Comparison of ENCODE assay signal across 13 mouse cellular contexts in the genomic region with DNA sequence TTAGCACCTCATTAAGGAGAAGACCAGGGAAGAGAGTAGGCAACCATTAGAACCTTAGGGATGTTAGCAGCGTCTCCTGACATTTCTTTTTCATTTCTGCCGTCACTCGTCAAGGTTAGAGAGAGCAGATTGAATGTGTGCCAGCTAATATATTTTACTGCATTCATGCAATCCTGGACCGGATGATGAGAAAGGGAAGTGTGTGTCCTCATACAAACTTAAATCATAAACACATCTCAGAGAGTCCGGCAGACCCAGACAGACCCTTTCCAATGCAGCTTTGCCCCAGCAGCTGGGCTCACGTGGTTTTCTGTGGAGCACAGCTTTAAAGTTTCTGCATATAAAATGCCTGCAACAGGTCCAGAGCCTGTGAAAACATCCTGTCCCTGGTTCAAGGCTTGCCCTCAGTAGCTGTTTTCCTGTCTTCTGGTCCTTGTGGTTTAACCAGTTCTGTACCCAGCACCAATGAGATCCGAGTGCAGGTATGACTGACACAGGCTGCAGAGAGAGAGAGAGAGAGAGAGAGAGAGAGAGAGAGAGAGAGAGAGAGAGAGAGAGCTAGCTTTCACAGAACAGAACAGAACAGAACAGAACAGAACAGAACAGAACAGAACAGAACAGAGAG.
A peak's percentile ranks its signal among the peaks of the same experiment; 100 is the strongest.
DNase-seq lines count a peak whose midpoint lies in the region; ATAC-seq and TF ChIP-seq lines count a peak whose summit lies in the region.
"Had no signal": no experiment of that assay in that cellular context is flagged by ENCODE, and none has a peak within 500 bp of the region (broad histone marks: within the 10 kb centered on the region; RNA-seq: fewer than 3 reads in every experiment).

No protein-coding gene starts in this region.

- H3K36me3 ChIP-seq in kidney, adult 2 months (ENCODE audit: control insufficient read depth, insufficient read depth, low read length), result no peaks in the 10 kb centered on the region
- no peaks in the 10 kb centered on the region for H3K36me3 ChIP-seq in thymus, adult 2 months (ENCODE audit: control insufficient read depth, insufficient read depth, low read length)
- H3K36me3 ChIP-seq: embryonic facial prominence, embryonic 13.5 days had no signal

- no peaks in the 10 kb centered on the region; the same call in 1 of the 2 replicates for H3K27me3 ChIP-seq in kidney, adult 2 months (replicated peaks; ENCODE audit: control insufficient read depth, insufficient read depth, low read length)
- no peaks in the 10 kb centered on the region for H3K27me3 ChIP-seq in thymus, adult 2 months (ENCODE audit: control insufficient read depth, insufficient read depth, low read length)
- H3K27me3 ChIP-seq: embryonic facial prominence, embryonic 13.5 days had no signal

- TF ChIP-seq POLR2A in kidney, adult 2 months (IDR thresholded peaks at IDR 0.05; ENCODE audit: low read depth, low read length), result no peak
- TF ChIP-seq POLR2A in thymus, adult 2 months (IDR thresholded peaks at IDR 0.05; ENCODE audit: control insufficient read depth, extremely low read depth, insufficient read depth, low read length, poor library complexity), result no peak

- WGBS in kidney, adult 2 months, result 48% methylated on average over 7 of the region's 7 CpGs
- WGBS in thymus, adult 2 months, result 24% methylated on average over 7 of the region's 7 CpGs

- TF ChIP-seq CTCF in kidney, adult 2 months (conservative IDR thresholded peaks at IDR 0.05; ENCODE audit: insufficient read depth, insufficient read length, low read depth, low read length), result no peak
- TF ChIP-seq CTCF in thymus, adult 2 months (IDR thresholded peaks at IDR 0.05; ENCODE audit: borderline replicate concordance, control insufficient read depth, extremely low read depth, insufficient read depth, low read length, poor library complexity), result no peak

- no peak overlapping the region for H3K4me3 ChIP-seq in kidney, adult 2 months (ENCODE audit: insufficient read depth, low read depth, low read length)
- no peak overlapping the region for H3K4me3 ChIP-seq in thymus, adult 2 months (ENCODE audit: control insufficient read depth, insufficient read depth, low read length)
- H3K4me3 ChIP-seq: embryonic facial prominence, embryonic 13.5 days had no signal

- ATAC-seq in megakaryocyte progenitor cell, adult 5-6 weeks (replicated peaks; ENCODE audit: poor library complexity), result peak; percentile 50; the same call in 1 of the 2 replicates
- ATAC-seq: forebrain, embryonic 16.5 days had no signal

- DNase-seq in kidney, adult 2 months, result no peak
- no peak for DNase-seq in kidney, adult 9 months
- DNase-seq in thymus, adult 2 months, result peak; percentile 48
- DNase-seq in thymus, postnatal 25 days, result no peak
- no peak for DNase-seq in right cerebral cortex, postnatal 25 days
- no peak for DNase-seq in left cerebral cortex, adult 11 months (ENCODE audit: low spot score)
- DNase-seq: cerebellum, postnatal 10 days; gastrocnemius, postnatal 25 days; left cerebral cortex, postnatal 4 days; lung, adult 2 months had no signal

- no peaks in the 10 kb centered on the region; the same call in none of the 2 replicates for H3K4me1 ChIP-seq in kidney, adult 2 months (ENCODE audit: control insufficient read depth, insufficient read depth, low read length)
- H3K4me1 ChIP-seq in thymus, adult 2 months (replicated peaks; ENCODE audit: control insufficient read depth, insufficient read depth, low read length), result peaks cover 15% of the 10 kb centered on the region

- peak overlapping the region; percentile 51; the same call in 1 of the 2 replicates for H3K27ac ChIP-seq in kidney, adult 2 months (ENCODE audit: insufficient read depth, low read depth, low read length)
- peak overlapping the region; percentile 88 for H3K27ac ChIP-seq in thymus, adult 2 months (ENCODE audit: control insufficient read depth, insufficient read depth, low read length)
- H3K27ac ChIP-seq: embryonic facial prominence, embryonic 13.5 days had no signal
